Mouse (Mus musculus): ENCODE data around the gene Mmp14.

Mmp14 gene

DNA sequence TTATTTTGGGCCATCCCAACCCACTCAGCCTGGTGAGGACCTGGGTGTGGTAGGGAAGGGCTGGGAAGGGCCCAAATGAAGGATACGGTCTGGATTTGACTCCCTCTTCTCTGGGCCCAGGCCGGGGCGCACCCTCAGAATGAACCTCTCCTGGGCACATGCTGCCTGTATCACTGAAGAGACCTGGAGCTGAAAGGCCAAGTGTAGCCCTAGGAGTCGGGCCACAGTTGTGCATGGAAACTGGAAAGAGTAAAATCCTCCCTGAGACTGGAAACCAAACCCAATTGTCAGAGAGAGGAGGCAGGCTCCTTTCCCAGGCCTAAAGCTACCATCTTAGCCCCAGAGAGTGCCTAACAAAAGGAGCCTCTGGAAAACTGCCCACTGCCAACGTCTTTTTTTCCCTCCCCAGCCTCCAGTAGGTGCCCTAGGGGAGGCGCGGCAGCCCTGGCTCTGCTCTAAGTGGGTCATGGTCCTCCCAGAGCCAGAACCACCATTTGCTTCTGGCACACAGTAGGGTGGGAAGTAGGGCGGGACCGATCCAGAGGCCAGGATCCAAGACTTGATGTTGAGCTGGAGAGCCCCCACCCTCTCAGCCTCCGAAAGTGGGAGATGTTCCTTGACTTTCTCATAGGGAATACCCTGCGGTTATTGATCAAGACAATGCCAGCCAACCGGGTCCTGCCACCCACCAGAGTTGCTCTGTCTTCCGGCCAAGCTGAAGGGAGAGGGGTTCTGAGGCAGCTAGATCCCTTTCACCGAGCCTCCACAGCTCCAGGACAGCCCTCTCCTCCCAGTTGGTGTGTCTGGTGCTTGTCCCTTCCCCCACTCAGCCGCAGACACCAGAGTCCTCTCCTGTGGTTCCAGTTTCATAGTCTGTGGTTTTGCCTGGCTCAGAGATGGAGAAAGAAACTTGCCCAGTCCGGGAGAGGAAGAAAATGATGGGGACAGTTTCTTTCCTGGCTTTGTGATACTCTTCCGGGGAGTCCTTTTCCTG, 1.7 kb downstream of the Mmp14 start:
- in situ Hi-C loops (cut with MboI; ENCODE audit: low sequenced_read_pairs): no loop called here

DNA sequence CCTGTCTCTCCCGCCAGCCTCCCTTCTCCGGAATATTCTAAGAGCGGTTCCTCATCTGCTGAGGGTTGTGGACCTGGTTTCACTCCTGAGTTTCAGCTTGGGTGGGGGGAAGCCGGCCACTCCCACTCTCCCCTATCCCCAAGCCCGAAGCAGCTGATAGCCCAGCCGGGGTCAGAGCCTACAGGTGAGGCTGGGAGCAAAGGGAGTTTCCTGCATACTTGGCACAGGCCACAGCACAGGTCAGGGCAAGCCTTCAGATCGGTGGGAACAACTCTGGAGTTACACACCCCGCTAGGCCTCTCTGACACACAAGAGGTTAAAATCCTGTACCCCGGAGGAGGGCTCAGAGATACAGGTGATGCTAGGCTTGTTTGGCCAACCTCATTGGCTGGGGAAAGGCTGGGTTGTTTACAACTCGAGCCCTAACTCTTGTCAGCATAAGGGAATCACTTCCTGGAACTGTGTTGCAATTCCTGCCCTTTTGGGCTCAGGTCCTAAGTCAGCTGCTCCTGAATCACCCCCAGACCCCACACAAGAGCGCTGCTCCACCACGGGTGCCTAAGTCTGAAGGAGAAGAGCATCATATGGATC, 2.6 kb downstream of the Mmp14 start:
- in situ Hi-C loops (cut with MboI; ENCODE audit: low sequenced_read_pairs): no loop called here

GRCm38 (mm10) chr14:54435194-54435918, 3.9 kb downstream of the Mmp14 start:
- in situ Hi-C loops (cut with MboI; ENCODE audit: low sequenced_read_pairs): no loop called here

DNA sequence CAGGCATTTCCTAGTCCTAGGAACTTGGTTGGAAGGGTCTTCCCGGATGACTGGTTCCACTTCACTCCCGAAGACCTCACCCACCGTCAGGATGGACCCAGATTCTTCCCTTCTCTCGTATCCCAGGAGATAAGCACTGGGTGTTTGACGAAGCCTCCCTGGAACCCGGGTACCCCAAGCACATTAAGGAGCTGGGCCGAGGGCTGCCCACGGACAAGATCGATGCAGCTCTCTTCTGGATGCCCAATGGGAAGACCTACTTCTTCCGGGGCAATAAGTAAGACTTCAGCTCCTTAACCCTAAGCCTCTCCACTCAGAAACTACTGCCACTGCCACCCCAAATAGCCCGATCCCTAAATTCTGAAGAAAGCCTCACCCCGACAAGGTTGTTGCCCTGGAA, 7.7 kb downstream of the Mmp14 start:
- in situ Hi-C loops (cut with MboI; ENCODE audit: low sequenced_read_pairs): no loop called here

- in situ Hi-C loops (cut with MboI; ENCODE audit: low sequenced_read_pairs): no loop called here
Measured at GRCm38 (mm10) chr14:54439610-54440009, 8.2 kb downstream of the Mmp14 start.

- in situ Hi-C loops (cut with MboI; ENCODE audit: low sequenced_read_pairs): no loop called here
Measured at GRCm38 (mm10) chr14:54440538-54440937, 9.1 kb downstream of the Mmp14 start.

GRCm38 (mm10) chr14:54441365-54441764, 10.0 kb downstream of the Mmp14 start:
- in situ Hi-C loops (cut with MboI; ENCODE audit: low sequenced_read_pairs): no loop called here

GRCm38 (mm10) chr14:54442548-54442947, 11.1 kb downstream of the Mmp14 start:
- in situ Hi-C loops (cut with MboI; ENCODE audit: low sequenced_read_pairs): no loop called here

- in situ Hi-C loops (cut with MboI; ENCODE audit: low sequenced_read_pairs): no loop called here
Measured at GRCm38 (mm10) chr14:54443196-54443595, 11.8 kb downstream of the Mmp14 start.

DNA sequence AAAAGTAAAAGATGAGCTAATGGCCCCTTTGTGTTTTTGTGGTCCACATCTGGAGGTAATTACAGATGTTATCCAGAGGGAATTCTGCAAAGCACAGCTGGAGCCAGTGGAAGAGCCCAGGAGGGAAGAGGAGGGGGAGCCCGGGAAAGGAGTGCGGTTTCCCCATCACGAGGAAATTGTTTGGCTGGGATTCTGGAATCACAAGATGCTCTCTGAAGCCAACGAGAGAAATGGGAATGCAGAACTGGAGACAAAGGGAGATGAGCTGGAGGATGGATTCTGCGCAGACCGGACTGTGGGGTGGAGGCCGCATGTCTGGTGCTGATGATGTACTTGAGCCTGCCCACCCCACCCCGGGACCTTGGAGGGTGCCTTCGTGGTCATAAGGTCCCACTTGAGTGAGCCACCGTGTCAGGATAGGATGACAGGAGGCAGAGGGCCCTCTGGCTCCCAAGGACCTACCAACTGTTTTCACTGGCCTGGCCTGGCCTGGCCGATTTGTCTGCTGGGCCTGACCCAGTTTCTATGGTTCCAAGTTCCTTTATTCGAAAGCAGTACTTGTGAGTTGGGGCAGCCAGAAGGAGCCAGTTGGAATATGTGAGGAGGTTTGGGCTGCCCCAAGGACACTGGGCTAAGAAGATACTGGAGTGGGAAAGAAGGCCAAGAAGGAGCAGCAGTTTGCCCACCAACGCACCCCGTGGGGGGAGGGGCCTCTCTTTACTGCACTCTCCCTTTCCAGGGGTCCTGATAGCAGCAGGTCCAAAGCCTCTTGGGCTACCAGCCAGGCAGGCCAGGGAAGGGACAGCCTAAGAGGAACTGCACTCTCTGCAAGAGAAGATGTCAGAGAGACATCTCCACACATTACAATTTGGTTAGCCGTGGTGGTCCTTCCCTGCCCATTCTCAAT, 12.6 kb downstream of the Mmp14 start:
- in situ Hi-C loops (cut with MboI; ENCODE audit: low sequenced_read_pairs): no loop called here

GRCm38 (mm10) chr14:54445476-54445875, 14.1 kb downstream of the Mmp14 start:
- in situ Hi-C loops (cut with MboI; ENCODE audit: low sequenced_read_pairs): no loop called here

- in situ Hi-C loops (cut with MboI; ENCODE audit: low sequenced_read_pairs): loop anchor here (10.0 kb wide), 1 partner anchor 399 kb away; no protein-coding TSS in a partner anchor
Measured at GRCm38 (mm10) chr14:54453566-54453965, 22.2 kb downstream of the Mmp14 start.

DNA sequence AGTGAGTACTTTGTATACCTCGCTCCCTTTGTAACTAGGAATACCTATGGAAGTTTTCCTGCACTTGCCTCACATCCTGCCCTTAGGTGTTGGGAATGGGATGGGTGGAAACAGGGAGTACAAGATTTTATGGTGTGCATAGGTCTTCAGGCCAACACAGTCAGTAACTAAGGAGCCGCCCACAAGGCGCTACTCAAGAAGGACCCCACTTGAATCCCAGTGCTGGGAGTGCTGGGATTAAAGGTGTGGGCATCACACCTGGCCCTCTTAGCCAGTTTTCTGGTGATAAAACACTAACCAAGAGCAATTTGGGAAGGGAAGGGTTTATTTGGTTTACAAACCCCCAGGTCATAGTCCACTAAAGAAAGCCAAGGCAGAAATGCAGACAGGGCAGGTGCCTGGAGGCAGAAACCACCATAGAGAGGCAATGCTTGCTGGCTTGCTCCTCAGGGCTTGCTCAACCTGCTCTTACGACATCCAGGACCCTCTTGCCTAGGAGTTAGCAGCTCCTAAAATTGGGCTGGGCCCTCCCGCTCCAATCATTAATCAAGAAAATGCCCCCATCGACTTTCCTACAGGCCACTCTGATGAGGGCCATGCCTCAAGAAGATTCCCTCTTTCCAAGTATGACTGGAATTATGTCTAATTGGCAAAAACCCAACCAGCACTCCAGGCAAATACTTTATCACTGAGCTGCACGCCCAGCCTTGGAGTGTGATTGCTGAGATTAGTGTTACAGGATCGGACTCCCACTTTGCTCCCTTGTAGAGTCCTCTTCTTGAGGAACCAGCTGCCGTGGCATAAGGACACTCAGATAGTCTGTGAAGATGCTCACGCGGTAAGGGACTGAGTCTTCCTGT, 23.5 kb downstream of the Mmp14 start:
- in situ Hi-C loops (cut with MboI; ENCODE audit: low sequenced_read_pairs): loop anchor here (10.0 kb wide), 1 partner anchor 400 kb away; no protein-coding TSS in a partner anchor

GRCm38 (mm10) chr14:54457907-54458569, 26.6 kb downstream of the Mmp14 start:
- in situ Hi-C loops (cut with MboI; ENCODE audit: low sequenced_read_pairs): loop anchor here (10.0 kb wide), 1 partner anchor 403 kb away; no protein-coding TSS in a partner anchor

GRCm38 (mm10) chr14:54462146-54462545, 30.7 kb downstream of the Mmp14 start:
- in situ Hi-C loops (cut with MboI; ENCODE audit: low sequenced_read_pairs): no loop called here

- in situ Hi-C loops (cut with MboI; ENCODE audit: low sequenced_read_pairs): no loop called here
Measured at GRCm38 (mm10) chr14:54463108-54463958, 31.9 kb downstream of the Mmp14 start.

GRCm38 (mm10) chr14:54463959-54464292, 32.5 kb downstream of the Mmp14 start, which contains the start of gene Lrp10:
TSS of gene Lrp10 (plus strand) at chr14:54464137.
- in situ Hi-C loops (cut with MboI; ENCODE audit: low sequenced_read_pairs): no loop called here
